Mouse (Mus musculus): Measurements from ENCODE around the gene Gstm2.
"Not testable (repeated sequence)": the region's sequence is repeated elsewhere in the genome, so short reads cannot be mapped to it uniquely, and the experiment has no call there.

Gstm2 gene

GRCm38 (mm10) chr3:107996576-107996975, 10.3 kb upstream of the Gstm2 start:
- no peak for DNase-seq (ENCODE audit: low spot score in 2 of 2)

DNA sequence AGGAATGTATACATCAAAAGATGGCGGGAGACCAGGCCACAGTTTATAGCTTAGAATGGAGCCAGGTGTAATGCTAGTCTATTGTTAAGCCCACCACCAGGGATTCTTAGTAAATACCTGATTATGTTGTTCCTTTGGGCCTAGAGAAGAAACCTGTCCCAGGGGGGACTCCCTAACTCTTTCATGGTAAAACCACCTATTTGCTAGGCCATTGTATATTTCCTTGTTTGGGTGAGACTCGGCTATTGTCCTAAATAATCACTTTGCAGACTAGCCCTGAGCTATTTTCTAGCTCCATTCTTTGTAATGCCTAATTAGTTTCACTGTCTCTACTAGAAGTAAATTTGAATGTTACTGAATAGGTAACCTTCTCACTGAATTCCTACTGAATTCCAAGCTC, 9.7 kb upstream of the Gstm2 start:
- DNase-seq (ENCODE audit: low spot score in 2 of 2) = not testable (repeated sequence)

GRCm38 (mm10) chr3:107985141-107985540, 1.1 kb downstream of the Gstm2 start:
- not testable (repeated sequence) for DNase-seq (ENCODE audit: low spot score in 2 of 2)

DNA sequence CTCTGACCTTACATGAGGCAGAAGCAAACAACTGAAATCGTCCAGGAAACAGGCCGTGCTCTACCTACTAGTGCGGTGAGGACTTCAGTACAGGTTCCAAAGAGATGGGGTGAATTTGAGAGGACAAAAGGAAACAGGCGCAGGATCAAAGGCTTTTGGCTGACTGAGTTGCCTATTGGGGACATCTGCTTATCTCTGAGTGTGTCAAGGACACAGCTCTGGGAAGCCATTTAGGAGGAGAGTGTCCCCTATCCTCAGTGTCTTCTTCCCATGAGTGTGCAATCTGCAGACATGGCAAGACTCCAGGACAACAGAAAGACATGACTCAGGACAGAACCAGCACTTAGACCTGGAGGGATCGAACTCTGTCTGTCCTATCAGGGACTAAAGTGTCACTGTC, 1.8 kb downstream of the Gstm2 start:
- no peak for DNase-seq (ENCODE audit: low spot score in 2 of 2)

- no peak for DNase-seq (ENCODE audit: low spot score in 2 of 2)
These were observed 2.5 kb downstream of the Gstm2 start for GRCm38 (mm10) chr3:107983771-107984170.

GRCm38 (mm10) chr3:107982726-107983125, 3.5 kb downstream of the Gstm2 start:
- DNase-seq (ENCODE audit: low spot score in 2 of 2) = no peak

GRCm38 (mm10) chr3:107981261-107981660, 5.0 kb downstream of the Gstm2 start:
- no peak for DNase-seq (ENCODE audit: low spot score in 2 of 2)

DNA sequence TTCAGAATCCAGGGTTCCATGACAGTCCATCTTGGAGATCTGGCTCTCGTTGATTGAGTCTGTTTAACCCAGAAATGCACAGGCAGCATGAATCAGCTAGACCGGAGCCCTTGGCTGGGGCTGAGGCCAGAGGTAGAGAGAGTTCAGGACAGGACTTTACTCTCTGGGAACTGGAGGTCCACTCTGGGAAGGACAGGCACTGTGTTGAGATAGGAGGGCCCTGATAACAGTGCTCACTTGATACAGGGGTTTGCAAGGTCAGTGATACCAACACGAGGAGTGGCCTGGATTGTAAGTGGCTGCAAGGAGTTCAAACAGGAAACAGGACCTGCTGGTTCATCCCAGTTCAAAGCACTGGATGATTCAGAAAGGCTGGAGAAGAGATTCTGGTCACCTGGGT, 8.6 kb downstream of the Gstm2 start:
- no peak for DNase-seq (ENCODE audit: low spot score in 2 of 2)

GRCm38 (mm10) chr3:107974237-107974636, 12.0 kb downstream of the Gstm2 start:
- no peak for DNase-seq (ENCODE audit: low spot score in 2 of 2)

DNA sequence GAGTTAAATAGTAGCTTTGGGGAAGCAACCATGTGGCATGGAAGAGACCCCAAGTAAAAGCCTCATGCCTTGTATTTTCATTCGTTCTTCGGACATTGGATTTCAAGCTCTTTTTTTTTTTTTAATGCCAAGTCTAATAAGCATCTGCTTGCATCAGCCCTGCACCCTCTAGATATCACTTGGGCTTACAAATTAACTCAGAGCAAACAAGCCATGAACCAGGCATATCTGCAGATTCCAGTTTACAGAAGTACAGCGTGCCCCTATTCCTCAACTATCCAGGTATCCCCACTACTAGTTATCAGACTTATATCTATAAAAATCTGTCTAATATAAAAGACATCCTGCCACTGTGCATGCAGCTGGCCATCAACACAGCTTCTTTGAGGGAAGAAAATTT, 14.2 kb downstream of the Gstm2 start:
- DNase-seq (ENCODE audit: low spot score in 2 of 2) = no peak

GRCm38 (mm10) chr3:107971101-107971500, 15.2 kb downstream of the Gstm2 start:
- not testable (repeated sequence) for DNase-seq (ENCODE audit: low spot score in 2 of 2)

GRCm38 (mm10) chr3:107968724-107969395, 17.4 kb downstream of the Gstm2 start, which contains the start of gene Gstm3:
Gene Gstm3, minus strand, starts transcription at chr3:107969283.
- no peak for DNase-seq (ENCODE audit: low spot score in 2 of 2)

DNA sequence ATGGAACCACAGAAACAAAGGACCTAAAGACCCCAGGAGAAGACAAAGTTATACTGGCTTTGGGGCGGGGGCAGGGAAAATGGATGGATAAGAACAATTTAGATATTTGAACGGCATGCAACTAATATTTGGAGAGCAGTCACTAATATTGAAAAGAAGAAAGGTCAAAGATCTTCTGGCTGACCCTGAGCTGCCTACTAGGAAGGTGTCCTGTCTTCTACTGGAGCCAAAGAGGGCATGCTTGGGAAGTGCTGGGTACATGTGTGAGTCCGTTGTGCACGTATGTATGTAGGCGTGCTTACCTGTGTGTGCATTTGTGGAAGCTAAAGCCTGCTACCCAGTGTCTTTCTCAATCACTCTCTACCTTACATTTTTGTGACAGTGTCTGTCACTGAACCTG, 19.6 kb downstream of the Gstm2 start:
- no peak for DNase-seq (ENCODE audit: low spot score in 2 of 2)

GRCm38 (mm10) chr3:107965592-107965991, 20.7 kb downstream of the Gstm2 start:
- DNase-seq (ENCODE audit: low spot score in 2 of 2) = no peak

DNA sequence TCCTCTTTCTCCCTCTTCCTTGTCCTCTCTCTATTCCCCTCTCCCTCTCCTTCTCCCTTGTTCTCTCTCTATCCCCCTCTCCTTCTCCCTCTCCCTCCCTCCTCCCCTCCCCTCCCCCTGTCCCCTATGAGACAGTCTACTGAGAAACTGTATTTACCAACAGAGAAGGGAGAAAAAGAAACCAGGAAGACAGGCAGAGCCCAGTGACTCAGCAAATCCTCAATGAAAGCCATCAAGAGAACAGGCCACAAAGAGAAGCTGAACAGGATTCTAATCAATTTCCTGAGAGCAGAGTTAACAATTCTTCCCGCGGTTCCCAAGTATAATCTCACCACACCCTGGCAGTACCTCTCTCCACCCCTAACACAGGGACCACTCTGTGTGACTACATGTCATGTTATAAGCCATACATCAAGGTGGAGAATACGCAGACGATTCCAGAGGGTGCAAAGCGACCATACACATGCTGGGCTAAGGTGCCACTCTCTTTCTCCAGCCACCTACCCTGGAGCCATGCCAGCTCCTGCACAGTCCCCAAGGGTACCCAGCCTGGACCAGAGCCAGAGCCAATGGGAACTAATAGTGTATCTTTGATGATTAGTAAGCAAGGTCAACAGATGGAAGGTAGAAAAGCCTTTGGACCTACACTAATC, 21.5 kb downstream of the Gstm2 start:
- no peak for DNase-seq (ENCODE audit: low spot score in 2 of 2)

DNA sequence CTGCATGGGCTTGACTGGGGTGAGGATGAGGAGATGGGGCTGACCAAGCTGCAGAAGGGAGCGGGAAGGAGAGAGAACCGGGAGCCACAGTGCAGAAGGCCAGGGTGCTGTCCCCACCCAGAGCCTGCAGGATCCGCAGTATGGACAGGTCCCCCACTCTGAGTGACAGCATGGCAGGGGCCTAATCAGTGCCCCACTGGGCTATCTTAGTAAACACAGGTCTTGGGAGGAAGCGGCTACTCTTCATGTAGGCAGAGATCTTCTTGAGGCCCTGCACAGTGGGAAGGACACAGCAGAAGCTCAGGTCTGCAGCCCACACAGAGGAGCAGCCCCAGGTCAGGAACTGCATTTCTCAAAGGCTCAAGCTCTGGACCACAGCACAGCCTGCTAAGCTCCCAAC, 22.2 kb downstream of the Gstm2 start:
- DNase-seq (ENCODE audit: low spot score in 2 of 2) = no peak

GRCm38 (mm10) chr3:107955260-107955659, 31.0 kb downstream of the Gstm2 start:
- not testable (repeated sequence) for DNase-seq (ENCODE audit: low spot score in 2 of 2)

DNA sequence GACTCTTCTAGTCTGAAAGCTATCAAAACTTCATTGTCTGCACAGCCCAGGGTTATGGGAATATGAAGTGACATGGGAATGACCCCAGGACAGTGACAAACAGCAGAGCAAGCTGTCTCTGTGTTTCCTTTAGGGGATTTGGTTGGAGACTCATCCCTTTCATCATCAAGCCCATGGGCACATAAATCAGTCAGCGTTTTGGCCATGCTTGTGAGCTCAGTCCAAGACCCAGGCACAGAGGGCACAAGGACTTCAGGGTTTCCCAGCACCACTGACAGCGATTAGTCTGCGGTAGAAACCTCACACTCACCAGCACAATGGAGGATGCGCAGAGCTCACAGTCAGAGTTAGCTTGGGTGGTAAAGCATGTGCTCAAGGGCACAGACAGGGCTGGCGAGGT, 32.3 kb downstream of the Gstm2 start:
- DNase-seq (ENCODE audit: low spot score in 2 of 2) = no peak

- peak in 1 of 2 experiments; percentile 12 for DNase-seq (ENCODE audit: low spot score in 2 of 2)
These were observed 32.9 kb downstream of the Gstm2 start for GRCm38 (mm10) chr3:107953328-107953755.

DNA sequence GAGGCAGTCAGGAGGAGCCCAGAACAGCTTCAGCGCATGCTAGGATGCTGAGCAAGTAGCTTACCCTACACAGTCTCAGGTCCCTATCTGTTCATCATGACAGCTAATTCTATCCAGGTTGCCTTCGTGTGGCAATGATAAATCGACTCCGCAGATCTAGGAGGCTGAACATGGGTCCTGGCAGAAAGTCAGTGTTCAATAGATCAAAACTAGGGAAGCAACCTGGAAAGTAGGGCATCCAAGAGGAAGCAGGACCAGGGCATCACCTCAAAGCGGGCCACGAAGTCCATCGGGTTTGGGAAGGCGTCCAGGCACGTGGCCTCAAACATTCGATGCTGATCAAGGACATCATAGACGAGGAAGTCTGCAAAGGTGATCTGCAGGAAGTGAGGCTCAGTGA, 35.7 kb downstream of the Gstm2 start:
- DNase-seq (ENCODE audit: low spot score in 2 of 2) = no peak

GRCm38 (mm10) chr3:107949461-107949860, 36.8 kb downstream of the Gstm2 start:
- not testable (repeated sequence) for DNase-seq (ENCODE audit: low spot score in 2 of 2)

GRCm38 (mm10) chr3:107945729-107946128, 40.5 kb downstream of the Gstm2 start:
- DNase-seq (ENCODE audit: low spot score in 2 of 2) = no peak

- no peak for DNase-seq (ENCODE audit: low spot score in 2 of 2)
These were observed 42.8 kb downstream of the Gstm2 start, which contains the start of gene Gstm6 for GRCm38 (mm10) chr3:107943239-107943990. Gene Gstm6, minus strand, starts transcription at chr3:107943749.

All from spleen, postnatal 14 days (tissue).